Mouse (Mus musculus) limb, embryonic 14.5 days (tissue): Measurements from ENCODE around the gene Smim10l2a. TPM values are rescaled to one million over a fixed set of nuclear protein-coding genes. Genes with fewer than 3 reads are reported as not detected.

Experiments
- ATAC-seq: fragments of 200-750 bp; cut with Nextera tagmentation; 2 replicates; pipeline ENCODE4 v1.8.0; 2017; ENCODE audit warnings: low read depth, moderate number of reproducible peaks, moderate TSS enrichment; ENCODE audit not compliant: low FRiP score
- DNase-seq: peaks from one replicate; pipeline ENCODE4 v3.0.0-alpha.2; 2015; ENCODE audit warnings: low spot score
- H3K27ac ChIP-seq: fragments of 300-500 bp; sonication (generic); replicated peaks from 2 replicates; pipeline ENCODE4 v1.5.1; 2014; ENCODE audit warnings: low read depth, mild to moderate bottlenecking, low read length, moderate library complexity, mixed read lengths
- H3K27me3 ChIP-seq: fragments of 300-500 bp; sonication (generic); 2 replicates; pipeline ENCODE4 v1.6.1; 2014; ENCODE audit warnings: low read length, mixed read lengths; ENCODE audit not compliant: control insufficient read depth, insufficient read depth
- H3K36me3 ChIP-seq: fragments of 300-500 bp; sonication (generic); 2 replicates; pipeline ENCODE4 v1.6.1; 2014; ENCODE audit warnings: mild to moderate bottlenecking, low read length, moderate library complexity, mixed read lengths; ENCODE audit not compliant: control insufficient read depth, insufficient read depth
- H3K4me1 ChIP-seq: fragments of 300-500 bp; sonication (generic); 2 replicates; pipeline ENCODE4 v1.6.1; 2014; ENCODE audit warnings: antibody characterized with exemption, low read length, mixed read lengths; ENCODE audit not compliant: control insufficient read depth, insufficient read depth
- H3K4me2 ChIP-seq: fragments of 300-500 bp; sonication (generic); replicated peaks from 2 replicates; pipeline ENCODE4 v1.6.1; 2014; ENCODE audit warnings: low read depth, mild to moderate bottlenecking, low read length, moderate library complexity; ENCODE audit not compliant: severe bottlenecking
- H3K4me3 ChIP-seq: fragments of 300-500 bp; sonication (generic); replicated peaks from 2 replicates; pipeline ENCODE4 v1.5.1; 2014; ENCODE audit warnings: low read length
- H3K9ac ChIP-seq: fragments of 300-500 bp; sonication (generic); 2 replicates; pipeline ENCODE4 v1.6.1; 2014; ENCODE audit warnings: mild to moderate bottlenecking, low read depth, low read length, moderate library complexity; ENCODE audit not compliant: severe bottlenecking
- H3K9me3 ChIP-seq: fragments of 300-500 bp; sonication (generic); 2 replicates; pipeline ENCODE4 v1.6.1; 2016; ENCODE audit warnings: low read length; ENCODE audit not compliant: control insufficient read depth
- POLR2A ChIP-seq: fragments of 200-500 bp; IDR thresholded peaks from 2 replicates; pipeline ENCODE4 v1.8.0; 2012; ENCODE audit warnings: inconsistent platforms, mild to moderate bottlenecking, moderate library complexity, borderline replicate concordance; ENCODE audit not compliant: insufficient read depth, insufficient read length; ENCODE audit errors: extremely low read depth
- WGBS: fragments of 180-500 bp; shearing (Covaris S2); extraction: QIAGEN DNeasy Blood & Tissue Kit; methylation state at CpG from one replicate; pipeline ENCODE4 v1.1.7; 2014; 5-methylcytosine and 5-hydroxymethylcytosine counted together
- polyA plus RNA-seq, 2 experiments: library from polyadenylated mRNA; depleted of rRNA in 1 of 2; stranded (reverse) in 1 of 2; unstranded in 1 of 2; fragments of >200 nt; fragmentation: Nextera tagmentation in 1 of 2; extraction: Ambion mirVana in 1 of 2; gene quantifications; 2 replicates each; pipeline versions ENCODE4 v1.2.1 to v1.2.3; 2012 to 2014

The Smim10l2a gene
- polyA plus RNA-seq, 2 experiments = 3.8 to 4.0 TPM

GRCm38 (mm10) chrX:56416277-56416676, 41.9 kb downstream of the Smim10l2a start:
- no peak overlapping the region for H3K4me2 ChIP-seq
- H3K36me3 ChIP-seq = no peaks in the 10 kb centered on the region
- no peak for TF ChIP-seq POLR2A
- H3K27me3 ChIP-seq = no peaks in the 10 kb centered on the region
- no peak overlapping the region for H3K4me3 ChIP-seq
- H3K9me3 ChIP-seq = no peaks in the 10 kb centered on the region
- DNase-seq (no peak), ATAC-seq (no peak)
- WGBS = 62% methylated on average over 3 of the region's 3 CpGs
- H3K9ac ChIP-seq = no peak overlapping the region
- H3K4me1 ChIP-seq = no peaks in the 10 kb centered on the region
- no peak overlapping the region for H3K27ac ChIP-seq

GRCm38 (mm10) chrX:56417541-56417940, 43.2 kb downstream of the Smim10l2a start:
- WGBS = 69% methylated on average over 4 of the region's 4 CpGs
- H3K9ac ChIP-seq = no peak overlapping the region
- H3K4me3 ChIP-seq = no peak overlapping the region
- no peak overlapping the region for H3K4me2 ChIP-seq
- TF ChIP-seq POLR2A = no peak
- H3K27ac ChIP-seq = no peak overlapping the region
- DNase-seq (no peak), ATAC-seq (no peak)
- H3K9me3 ChIP-seq = no peaks in the 10 kb centered on the region
- H3K27me3 ChIP-seq = no peaks in the 10 kb centered on the region
- no peaks in the 10 kb centered on the region for H3K36me3 ChIP-seq
- H3K4me1 ChIP-seq = no peaks in the 10 kb centered on the region

Other genes starting within 250 kb of the Smim10l2a start
- 0.27 and 0.59 TPM in 2 replicates for gene 3830403N18Rik, start 238.0 kb upstream of the Smim10l2a start, polyA plus RNA-seq (2012; rRNA removed)
- 1.1 and 2.0 TPM in 2 replicates for gene 3830403N18Rik, start 238.0 kb upstream of the Smim10l2a start, polyA plus RNA-seq (2014; fragmentation: Nextera tagmentation; extraction: Ambion mirVana)
- gene Gm773, start 161.7 kb upstream of the Smim10l2a start, polyA plus RNA-seq (2012; rRNA removed) = not detected in 2 replicates
- gene Gm773, start 161.7 kb upstream of the Smim10l2a start, polyA plus RNA-seq (2014; fragmentation: Nextera tagmentation; extraction: Ambion mirVana) = not detected in 2 replicates
- 6.1 and 6.2 TPM in 2 replicates for gene Zfp449, start 28.2 kb upstream of the Smim10l2a start, polyA plus RNA-seq (2012; rRNA removed)
- 9.9 and 10.4 TPM in 2 replicates for gene Zfp449, start 28.2 kb upstream of the Smim10l2a start, polyA plus RNA-seq (2014; fragmentation: Nextera tagmentation; extraction: Ambion mirVana)
- not detected in 2 replicates for gene Gm2174, start 73.4 kb downstream of the Smim10l2a start, polyA plus RNA-seq (2012; rRNA removed)
- gene Gm2174, start 73.4 kb downstream of the Smim10l2a start, polyA plus RNA-seq (2014; fragmentation: Nextera tagmentation; extraction: Ambion mirVana) = 2.5 and 3.3 TPM in 2 replicates
- 88.7 and 104 TPM in 2 replicates for gene Ints6l, start 80.3 kb downstream of the Smim10l2a start, polyA plus RNA-seq (2012; rRNA removed)
- gene Ints6l, start 80.3 kb downstream of the Smim10l2a start, polyA plus RNA-seq (2014; fragmentation: Nextera tagmentation; extraction: Ambion mirVana) = 27.9 and 32.5 TPM in 2 replicates
- not detected in 2 replicates for gene Gm10477, start 150.2 kb downstream of the Smim10l2a start, polyA plus RNA-seq (2012; rRNA removed)
- not detected in 2 replicates for gene Gm10477, start 150.2 kb downstream of the Smim10l2a start, polyA plus RNA-seq (2014; fragmentation: Nextera tagmentation; extraction: Ambion mirVana)
- gene Gm648, start 175.0 kb downstream of the Smim10l2a start, polyA plus RNA-seq (2012; rRNA removed) = 0.14 TPM in 1 of 2 replicates, not detected in the other
- not detected in 2 replicates for gene Gm648, start 175.0 kb downstream of the Smim10l2a start, polyA plus RNA-seq (2014; fragmentation: Nextera tagmentation; extraction: Ambion mirVana)
- gene Mmgt1, start 223.5 kb downstream of the Smim10l2a start, polyA plus RNA-seq (2012; rRNA removed) = 17.6 and 17.9 TPM in 2 replicates
- 21.1 and 24.1 TPM in 2 replicates for gene Mmgt1, start 223.5 kb downstream of the Smim10l2a start, polyA plus RNA-seq (2014; fragmentation: Nextera tagmentation; extraction: Ambion mirVana)
- gene Slc9a6, start 235.2 kb downstream of the Smim10l2a start, polyA plus RNA-seq (2012; rRNA removed) = 16.1 and 17.0 TPM in 2 replicates
- gene Slc9a6, start 235.2 kb downstream of the Smim10l2a start, polyA plus RNA-seq (2014; fragmentation: Nextera tagmentation; extraction: Ambion mirVana) = 11.8 and 13.1 TPM in 2 replicates